Mouse (Mus musculus) urinary bladder, adult 18-20 months (tissue): ENCODE measurements at regions not wholly inside any gene's neighbourhood (a gene's known extent, or its start where the extent isn't known, plus 50 kb on each side); places are given as distances from the start of the nearest gene placed in this dataset.

Source experiments
- DNase-seq, 2 experiments: peaks; one replicate each; pipeline ENCODE4 v3.0.0; 2022; ENCODE audit warnings: low spot score in 2 of 2, mixed read lengths in 2 of 2

DNA sequence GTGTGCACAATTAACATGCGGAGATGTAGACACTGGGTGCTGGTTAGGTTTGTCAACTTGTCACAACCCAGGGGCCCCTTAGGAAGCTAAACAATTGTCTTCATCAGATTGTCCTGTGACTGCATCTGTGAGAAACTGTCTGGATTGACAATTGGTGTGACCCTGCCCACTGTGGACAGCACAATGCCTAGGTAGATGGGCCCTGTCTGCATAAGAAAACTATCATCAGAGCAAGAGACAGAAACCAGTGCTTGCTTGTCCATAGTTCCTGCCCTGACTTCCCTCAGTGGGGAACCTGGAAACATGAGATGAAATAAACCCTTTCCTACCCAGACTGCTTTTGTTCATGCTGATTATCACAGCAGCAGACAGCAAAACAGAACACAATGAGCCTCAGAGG is 63.5 kb upstream of the Tyw5 start:
- no peak for DNase-seq

DNA sequence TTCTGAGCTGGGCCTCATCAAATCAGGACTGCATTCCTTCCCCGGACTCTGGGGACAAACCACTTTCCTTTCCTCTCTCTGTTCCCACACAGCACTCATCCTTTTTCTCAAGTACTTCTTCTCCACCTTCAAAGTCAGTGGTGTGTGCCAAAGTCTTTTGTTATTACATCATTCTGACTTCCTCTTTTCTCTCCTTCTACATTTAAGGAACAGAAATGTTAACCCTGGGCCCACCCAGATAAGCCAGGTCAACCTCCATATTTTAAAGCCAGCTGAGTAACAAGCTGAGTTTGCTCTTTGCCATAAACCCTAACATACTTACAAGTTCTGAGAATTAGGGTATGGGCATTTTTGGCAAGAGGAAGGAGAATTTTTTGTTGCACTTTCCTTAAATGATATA is 65.3 kb upstream of the Tyw5 start:
- no peak for DNase-seq

DNA sequence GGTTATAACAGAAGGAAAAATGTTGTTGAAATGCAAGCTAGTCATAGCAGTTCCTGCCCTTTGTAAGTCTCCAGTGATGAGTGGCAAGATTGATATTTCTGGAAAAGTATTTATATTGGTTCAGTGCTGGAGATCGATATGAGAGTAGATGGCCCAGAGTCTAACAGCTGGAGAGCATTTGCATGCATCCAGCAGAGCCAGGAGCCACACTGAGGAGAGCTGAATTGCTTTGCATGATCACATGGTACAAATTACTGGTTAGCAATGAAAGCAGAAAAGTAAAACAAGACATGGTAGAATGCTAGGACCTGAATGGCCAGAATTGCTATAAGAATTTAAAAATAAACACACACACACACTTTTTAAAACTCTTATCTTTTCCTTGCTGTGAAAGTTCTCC is 70.8 kb upstream of the Tyw5 start:
- no peak for DNase-seq

DNA sequence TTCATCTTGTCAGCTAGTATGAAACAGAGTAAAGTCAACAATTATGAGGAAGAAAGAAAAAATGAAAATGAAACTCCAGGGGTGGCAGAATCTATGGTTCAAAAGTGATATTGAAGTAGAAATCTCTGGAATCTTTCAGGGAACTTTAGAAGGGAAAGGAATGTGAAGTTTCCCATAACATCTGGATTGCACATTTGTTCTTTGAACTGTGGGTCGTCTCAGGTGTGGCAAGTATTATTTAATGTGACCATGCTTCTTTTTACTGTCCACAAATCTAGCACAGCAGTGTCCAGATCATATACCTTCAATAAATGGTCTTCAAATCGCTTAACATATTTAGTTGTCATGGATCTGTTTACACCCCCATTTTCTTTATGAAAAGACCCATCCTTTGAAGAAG is 71.2 kb upstream of the Tyw5 start:
- DNase-seq: no peak

DNA sequence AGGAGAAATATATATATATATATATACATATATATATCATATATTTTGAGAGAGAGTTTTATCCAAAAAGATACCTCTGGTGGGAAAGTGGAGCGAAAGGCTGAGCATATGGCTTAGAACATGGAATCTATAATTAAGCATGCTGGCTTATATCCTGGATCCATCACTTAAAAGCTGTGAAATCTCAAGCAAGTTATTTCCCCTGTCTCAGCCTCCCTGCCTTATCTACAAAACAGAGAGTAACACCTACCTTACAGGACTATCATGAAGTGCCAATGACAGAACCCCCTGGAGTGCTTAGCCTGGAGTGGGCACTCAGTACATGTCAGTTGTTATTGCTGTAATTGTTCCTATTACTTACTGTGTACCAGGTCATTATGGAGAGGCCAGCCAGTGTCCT is 71.9 kb upstream of the Tyw5 start:
- no peak for DNase-seq

DNA sequence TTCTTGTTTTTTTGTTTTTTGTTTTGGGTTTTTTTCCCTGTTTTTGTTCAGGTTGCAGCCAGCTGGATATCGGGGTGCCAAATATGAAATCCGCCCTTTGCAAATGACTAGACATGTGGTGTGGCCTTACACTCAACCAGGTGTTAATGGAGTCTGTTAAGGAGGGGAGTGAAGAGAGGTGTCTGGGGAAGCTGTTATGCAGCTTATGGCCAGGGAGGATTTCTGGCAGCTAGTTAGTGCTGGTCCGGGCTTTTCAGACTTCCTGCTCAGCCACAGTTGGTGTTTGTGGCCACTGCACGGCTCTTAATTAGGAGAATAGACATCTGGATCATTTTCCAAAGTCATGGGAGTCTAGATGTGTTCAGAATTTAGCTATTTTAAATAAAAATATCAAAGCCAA is 72.7 kb upstream of the Tyw5 start:
- no peak for DNase-seq

DNA sequence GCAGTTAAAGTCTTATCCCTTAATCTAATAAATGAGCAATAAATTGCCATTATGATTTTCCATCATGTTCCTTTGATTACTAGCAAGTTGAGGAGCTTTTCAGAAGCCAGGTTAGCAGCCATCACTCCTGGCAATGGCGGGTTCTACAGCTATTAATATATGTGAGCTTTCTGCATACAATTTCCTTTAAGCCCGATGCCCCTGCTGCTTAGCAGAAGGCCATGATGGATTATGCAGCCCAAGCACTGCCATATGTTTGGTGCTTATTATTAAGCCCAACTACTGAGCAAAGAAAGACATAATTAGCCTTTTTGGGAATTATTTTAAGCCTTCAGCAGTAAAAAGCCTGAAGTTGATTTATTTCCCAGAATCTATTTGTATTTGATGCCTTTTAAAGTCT is 82.3 kb upstream of the Tyw5 start:
- DNase-seq: no peak

DNA sequence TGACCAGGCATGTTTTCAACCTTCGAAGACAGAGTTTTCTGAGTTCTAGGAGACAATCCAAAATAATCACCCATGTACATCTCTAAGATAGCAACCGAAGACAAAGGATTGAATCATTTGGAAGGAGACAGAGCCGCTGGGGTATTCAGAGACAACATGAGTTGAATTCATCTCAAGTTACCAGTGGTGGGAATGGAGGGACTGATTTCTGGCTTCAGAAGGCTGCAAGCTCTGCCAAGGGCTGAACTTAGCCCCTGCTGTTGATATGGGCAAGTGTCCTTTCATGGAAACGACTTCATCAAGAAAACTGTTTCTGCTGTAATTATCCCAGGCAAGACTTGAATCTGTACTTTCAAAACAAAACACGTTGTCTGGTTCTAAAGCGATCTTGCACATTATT is 82.7 kb upstream of the Tyw5 start:
- no peak for DNase-seq

DNA sequence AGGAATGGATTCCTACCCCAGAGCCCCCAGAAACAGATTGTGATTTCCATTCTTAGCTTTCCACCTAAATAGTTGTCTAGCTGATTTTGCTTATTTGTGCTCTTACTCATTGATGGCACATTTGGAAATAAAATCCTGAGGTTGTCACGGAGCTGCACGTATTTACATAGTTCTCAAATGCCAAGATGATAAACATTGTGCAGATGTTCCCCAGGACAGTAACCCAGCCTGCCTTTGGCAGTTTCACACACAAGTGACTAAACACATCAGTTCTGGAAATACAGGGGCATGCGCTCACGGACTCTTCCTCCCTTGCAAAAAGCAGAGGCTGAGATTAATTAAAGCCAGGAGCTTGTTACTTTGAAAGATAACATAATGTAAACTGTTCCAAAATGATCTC is 83.1 kb upstream of the Tyw5 start:
- DNase-seq: no peak

DNA sequence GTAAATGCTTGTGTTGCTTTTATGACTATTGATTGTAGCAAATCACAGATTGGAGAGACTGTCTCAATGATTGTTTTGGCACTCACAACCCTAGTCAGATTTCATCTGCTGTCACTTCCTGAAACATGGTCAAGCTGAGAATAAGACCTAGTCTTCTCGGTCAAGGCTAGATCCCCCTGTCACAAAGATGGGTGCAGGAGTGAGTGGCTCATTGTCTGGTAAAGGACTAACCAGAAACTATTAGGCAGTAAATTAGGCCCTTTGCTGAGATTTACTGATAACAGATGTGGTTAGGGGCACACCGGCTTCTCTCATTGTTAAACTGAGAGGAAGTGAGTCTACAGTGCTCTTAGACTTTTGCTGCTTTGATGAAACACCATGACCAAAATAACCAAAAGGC is 85.8 kb upstream of the Tyw5 start:
- no peak for DNase-seq

DNA sequence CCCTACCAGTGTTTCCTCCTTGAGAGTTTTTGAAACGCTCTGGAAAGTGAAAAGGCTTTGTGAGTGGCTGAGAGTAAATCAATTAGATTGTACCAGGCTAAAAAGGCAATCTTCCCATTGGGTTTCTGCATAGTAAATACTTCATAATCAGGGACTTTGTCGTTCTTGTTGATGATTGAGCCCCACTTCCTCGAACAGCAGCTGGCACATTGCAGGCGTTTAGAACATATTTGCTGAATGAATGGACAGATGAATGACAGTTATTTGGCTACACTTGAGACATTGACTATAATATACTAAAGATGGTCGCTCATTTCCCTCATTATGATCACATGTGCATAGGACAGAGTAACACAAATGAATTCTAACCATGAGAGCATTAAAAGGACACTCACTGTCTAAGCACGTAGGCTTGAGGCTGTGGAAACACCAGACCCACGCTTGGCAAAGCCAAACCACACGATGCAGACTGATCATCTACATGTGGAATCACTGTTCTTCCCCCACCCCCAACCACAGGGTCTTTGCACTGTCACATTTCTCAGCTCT is 90.7 kb upstream of the Tyw5 start:
- no peak for DNase-seq

DNA sequence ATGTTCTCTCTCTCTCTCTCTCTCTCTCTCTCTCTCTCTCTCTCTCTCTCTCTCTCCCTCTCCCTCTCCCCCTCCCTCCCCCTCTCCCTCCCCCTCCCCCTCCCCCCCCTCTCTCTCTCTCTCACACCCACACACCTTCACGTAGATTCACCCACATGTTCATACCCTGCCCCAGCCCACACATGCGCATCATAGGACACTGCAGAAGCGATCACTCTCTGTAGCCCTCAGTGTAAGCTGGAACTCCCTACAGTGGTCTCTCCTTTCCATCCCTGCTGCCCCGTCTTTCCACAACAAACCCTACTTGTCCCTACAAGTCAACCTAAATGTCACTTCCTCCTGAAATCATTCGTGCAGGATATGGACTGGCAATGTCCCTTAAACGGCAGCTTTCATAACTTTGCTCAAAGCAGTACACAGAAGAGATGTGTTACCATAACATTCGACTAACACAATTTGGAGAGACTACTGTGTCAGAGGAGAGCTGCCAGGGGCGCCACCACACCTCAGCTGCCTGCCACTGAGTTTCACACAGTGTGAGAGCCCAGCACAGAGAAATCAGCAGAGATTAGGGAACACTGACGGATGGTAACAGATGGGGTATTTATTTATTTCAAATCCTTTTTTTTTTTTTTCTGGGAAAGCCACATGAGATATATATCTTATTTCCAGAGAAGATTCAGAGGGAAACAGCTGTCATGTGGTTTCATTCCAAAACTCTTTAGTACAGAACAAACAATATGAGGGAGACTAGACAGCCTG is 103.6 kb upstream of the Tyw5 start:
- DNase-seq: no peak

DNA sequence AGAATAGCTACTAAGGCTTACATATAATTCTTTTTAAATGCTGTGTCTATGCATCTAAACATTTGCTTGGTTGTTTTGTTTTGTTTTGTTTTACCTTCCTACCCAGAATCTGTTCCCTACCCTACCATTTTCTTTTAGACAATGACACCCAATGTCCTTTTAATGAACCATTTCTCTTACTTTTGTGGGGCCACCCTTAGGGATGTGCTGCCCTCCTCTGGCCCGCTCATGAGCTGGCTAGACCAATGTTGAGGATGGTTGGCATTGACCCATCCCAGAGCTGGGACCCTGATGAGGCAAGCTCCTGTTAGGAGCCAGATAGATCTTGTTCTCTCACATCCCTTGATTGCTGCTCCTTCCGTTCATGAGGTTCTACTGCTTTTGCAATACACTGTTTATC is 105.0 kb upstream of the Tyw5 start:
- no peak for DNase-seq

DNA sequence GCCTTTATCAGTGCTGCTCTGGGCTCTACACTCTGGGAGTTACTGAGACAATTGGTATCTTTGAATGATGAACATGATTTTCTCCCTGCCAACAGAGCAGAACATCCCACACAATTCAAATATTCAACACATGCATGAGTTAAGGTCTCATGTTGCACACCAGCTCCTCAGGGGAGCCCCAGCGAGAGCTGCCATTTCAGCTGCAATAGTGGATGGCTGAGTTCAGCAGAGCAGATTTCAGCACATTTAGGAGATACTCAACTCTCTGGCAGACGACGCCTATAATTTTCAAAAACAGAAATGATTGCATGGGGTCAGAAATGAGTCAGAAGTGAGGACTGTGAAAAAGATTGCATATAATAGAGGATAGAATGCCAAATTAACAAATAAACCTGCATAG is 105.6 kb upstream of the Tyw5 start:
- DNase-seq: no peak

DNA sequence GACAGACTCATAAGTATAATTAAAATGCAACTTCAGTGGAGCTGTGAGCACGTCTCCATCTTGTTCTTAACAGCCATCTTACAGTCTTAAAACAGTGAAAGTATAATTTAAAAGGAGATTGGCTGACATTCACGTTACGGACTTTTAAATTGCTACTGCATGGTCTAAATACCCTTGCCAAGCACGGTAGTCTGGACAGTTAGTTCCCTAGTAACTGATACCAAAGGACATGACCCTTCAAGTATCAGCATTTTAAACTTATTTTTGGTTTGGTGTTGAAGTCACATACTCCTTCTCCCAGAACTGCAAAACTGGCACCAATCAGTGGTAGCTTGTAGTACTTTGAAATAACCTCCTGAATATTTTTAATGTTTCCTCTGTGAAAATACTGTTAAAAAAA is 119.1 kb upstream of the Tyw5 start:
- no peak for DNase-seq

DNA sequence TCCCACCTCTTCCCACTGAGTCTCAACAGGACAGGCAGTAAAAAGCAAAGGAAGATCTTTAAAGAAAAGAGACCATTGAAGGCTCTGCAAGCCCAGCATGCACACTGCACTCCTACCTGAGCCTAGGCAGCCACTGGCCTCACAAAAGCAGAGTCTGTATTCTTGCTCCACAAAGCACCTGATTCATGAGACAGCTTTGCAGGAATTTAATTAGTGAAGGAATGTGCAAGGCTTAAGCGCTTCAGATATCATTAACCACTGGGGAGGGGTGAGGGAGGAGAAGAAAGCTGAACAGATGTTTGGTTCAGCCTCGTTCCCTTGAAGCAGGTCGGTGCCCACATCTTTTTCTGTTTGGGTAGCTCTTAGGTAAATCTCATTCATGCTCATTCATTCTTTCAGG is 121.8 kb upstream of the Tyw5 start:
- no peak for DNase-seq

DNA sequence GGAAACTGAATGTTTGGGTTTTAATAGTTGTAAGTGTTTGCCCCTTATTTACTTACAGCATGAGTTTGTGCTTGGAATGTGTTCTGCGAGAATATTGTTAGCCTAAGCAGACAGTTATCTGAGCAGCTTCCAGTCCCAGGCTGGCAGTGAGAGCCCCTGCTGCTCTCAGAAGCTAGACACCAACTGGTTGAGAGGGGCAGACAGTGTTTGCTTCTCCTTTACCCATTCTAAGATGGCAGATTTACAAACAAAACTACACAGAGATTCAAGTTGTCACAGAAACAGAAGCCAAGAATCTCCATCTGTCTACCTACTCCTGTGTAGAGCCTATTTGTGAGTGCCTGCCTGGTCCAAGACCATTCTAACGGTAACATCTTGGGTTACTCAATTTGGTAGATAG is 122.4 kb upstream of the Tyw5 start:
- DNase-seq: no peak

DNA sequence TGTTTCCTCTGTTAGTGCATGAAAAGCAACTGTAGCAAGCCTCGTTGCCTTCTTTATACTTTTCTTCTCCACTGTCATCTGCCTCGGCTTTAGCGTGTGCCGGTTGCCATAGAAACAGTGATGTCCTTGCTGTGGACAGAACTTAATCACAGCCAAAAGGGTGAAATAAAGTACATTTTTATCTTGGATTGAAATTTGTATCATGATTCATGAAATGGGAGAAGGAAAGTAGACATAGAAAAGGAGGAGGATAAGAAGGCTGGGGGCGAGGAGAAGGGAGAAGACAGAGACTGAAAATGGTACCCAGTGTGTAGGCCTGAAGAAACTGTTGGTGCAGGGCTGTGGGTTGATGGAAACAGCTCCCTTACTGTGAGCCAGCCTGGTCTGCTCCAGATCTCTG is 130.5 kb upstream of the Tyw5 start:
- DNase-seq: no peak

DNA sequence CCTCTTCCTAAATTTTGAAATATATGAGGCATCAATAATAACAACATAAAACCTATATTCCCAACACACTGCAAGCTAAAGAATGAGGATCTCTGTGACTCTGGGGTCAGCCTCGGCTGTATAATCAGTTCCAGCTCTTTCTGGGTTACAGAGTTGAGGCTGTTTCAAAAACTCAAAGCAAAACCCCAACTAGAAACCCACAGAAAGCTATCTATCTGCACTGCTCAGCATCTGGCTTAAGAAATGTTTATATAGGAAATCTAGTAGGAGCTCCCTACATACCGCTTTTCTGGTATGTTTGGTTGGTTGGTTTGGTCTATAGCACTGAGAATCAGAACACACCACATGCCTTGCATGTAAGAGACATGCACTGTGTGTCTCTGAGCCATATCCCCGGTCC is 137.8 kb upstream of the Tyw5 start:
- DNase-seq: no peak

DNA sequence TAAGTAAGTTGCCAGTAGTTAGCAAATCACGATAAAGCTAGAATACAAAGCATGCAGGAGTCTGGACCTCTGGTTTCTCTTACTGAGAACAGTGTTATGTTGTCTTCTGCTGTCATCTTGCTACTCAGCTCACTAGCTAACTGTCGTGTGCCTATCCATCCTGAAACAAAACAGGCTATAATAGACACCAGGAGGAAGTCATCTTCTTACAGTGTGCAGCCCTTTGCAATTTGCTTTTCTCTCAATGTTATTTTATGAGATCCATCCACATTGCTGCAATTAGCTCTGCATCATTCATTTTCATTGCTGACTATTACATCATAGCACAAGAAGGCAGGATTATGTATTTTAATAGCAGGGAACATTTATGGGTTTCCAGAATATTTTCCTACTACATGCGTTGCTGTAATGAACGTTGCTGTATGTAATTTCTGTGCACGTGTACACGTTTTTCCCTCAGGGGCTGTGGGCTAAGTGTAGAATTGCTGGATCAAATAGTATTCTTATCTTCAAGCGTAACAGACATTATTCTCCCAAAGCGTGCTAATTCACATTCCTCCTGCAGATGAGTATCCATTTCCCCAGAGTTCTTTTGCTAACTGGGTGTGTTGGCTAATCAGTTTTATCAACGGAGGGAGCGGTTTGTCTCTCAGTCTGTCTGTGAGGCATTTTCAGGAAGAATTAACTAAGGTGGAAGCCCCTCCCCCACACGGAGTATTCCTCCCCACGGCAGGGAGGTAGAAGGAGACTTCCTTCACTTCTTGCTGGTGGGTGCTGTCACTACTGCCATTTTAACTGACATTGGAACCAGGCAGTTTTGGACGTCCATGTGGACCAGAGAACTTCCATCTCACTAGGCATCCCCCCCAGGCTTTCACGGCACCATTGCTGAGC is 139.1 kb upstream of the Tyw5 start:
- no peak for DNase-seq

DNA sequence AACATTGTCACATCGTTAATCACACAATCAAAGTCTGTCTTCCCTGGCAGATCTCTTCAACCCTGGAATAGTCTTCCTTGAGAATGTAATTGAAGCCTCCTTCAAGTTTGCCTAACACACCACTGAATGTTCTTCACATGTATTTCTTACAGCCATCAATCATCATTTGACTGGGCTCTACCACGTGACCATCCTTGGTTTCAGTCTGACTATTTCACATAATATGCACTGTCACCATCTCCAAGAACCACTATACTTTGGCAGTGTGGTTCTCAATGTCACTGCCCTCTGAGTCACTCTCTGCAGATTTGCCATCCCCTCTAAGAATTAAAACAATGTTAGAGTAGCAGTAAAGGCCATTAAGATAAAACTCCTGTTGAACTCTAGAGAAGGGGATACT is 154.6 kb upstream of the Tyw5 start:
- no peak for DNase-seq

DNA sequence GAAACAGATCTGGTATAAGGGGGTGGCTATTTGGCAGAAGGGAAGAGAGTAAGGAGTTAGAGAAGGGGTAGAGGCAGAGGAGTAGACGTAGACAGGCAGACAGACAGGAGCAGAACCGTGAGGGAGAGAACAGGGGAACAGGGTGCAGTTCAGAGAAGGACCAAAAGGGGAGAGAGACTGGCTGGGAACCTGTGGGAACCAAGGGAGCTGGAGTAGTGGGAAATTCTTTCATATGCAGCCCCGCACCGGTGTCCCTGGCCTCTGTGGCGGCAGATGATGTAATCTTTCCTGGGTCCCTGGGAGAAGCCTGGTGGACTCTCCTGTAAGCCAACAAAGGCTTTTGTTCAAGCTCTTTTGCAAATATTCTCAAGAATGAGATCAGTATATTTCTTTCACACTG is 157.8 kb upstream of the Tyw5 start:
- no peak for DNase-seq

DNA sequence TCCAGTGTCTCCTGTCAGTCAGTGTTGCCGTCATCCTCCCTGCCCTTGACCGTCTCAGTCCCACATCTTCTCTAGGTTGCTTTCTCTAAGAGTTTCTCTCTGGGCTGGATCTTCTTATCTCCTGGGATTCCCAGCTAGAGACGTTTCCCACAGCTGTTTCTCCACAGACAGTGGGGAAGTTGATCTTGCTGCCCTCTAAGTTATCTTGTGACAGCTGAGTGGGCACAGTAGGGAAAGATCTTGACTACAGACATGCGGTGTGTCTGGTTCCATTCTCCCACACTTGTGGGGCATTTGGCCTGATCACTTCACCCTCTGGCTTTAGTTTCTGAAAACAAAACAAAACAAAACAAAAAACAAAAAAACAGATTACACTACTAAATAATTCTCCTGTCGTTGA is 165.2 kb upstream of the Tyw5 start:
- DNase-seq: no peak
